Mouse (Mus musculus) liver, adult 2 months (tissue): ENCODE data around the gene Ing4. TPM values are rescaled to one million over a fixed set of nuclear protein-coding genes. Genes with fewer than 3 reads are reported as not detected.
"Not testable (repeated sequence)": the region's sequence is repeated elsewhere in the genome, so short reads cannot be mapped to it uniquely, and the experiment has no call there.

ENCODE experiments used
- DNase-seq: peaks from one replicate; pipeline ENCODE4 v3.0.0-alpha.2; 2011; ENCODE audit warnings: low read depth, low spot score; ENCODE audit errors: extremely low read depth
- H3K27ac ChIP-seq: fragments of 200-500 bp; replicated peaks from 2 replicates; pipeline ENCODE4 v1.5.1; 2012; ENCODE audit warnings: low read depth, mild to moderate bottlenecking, control low read depth, inconsistent platforms, low read length; ENCODE audit not compliant: insufficient read depth
- H3K27me3 ChIP-seq: fragments of 200-500 bp; 2 replicates; pipeline ENCODE4 v1.6.1; 2012; ENCODE audit warnings: mild to moderate bottlenecking, moderate library complexity, low read length, inconsistent platforms; ENCODE audit not compliant: control insufficient read depth, insufficient read depth
- H3K36me3 ChIP-seq: fragments of 200-500 bp; 2 replicates; pipeline ENCODE4 v1.6.1; 2012; ENCODE audit warnings: low read length, inconsistent platforms; ENCODE audit not compliant: control insufficient read depth, insufficient read depth
- H3K4me1 ChIP-seq: fragments of 200-500 bp; 2 replicates; pipeline ENCODE4 v1.6.1; 2011; ENCODE audit warnings: low read length; ENCODE audit not compliant: control insufficient read depth, insufficient read depth
- H3K4me3 ChIP-seq: fragments of 200-500 bp; 2 replicates; pipeline ENCODE4 v1.5.1; 2011; ENCODE audit warnings: low read depth, mild to moderate bottlenecking, control low read depth, low read length, moderate library complexity; ENCODE audit not compliant: insufficient read depth
- H3K79me2 ChIP-seq: fragments of 200-500 bp; 2 replicates; pipeline ENCODE4 v1.6.1; 2012; ENCODE audit warnings: inconsistent platforms, mild to moderate bottlenecking, low read length, moderate library complexity; ENCODE audit not compliant: control insufficient read depth, insufficient read depth
- H3K9ac ChIP-seq: fragments of 200-500 bp; 2 replicates; pipeline ENCODE4 v1.6.1; 2012; ENCODE audit warnings: low read depth, mild to moderate bottlenecking, control low read depth, inconsistent platforms, low read length
- CTCF ChIP-seq: fragments of 200-500 bp; IDR thresholded peaks from 2 replicates; pipeline ENCODE4 v1.5.1; 2011; ENCODE audit warnings: low read depth, low read length, control low read depth
- POLR2A ChIP-seq: fragments of 200-500 bp; IDR thresholded peaks from 2 replicates; pipeline ENCODE4 v1.6.1; 2011; ENCODE audit warnings: low read length, control low read depth; ENCODE audit not compliant: insufficient read depth; ENCODE audit errors: extremely low read depth
- WGBS: fragments of 180-500 bp; shearing (Covaris S2); methylation state at CpG from one replicate; pipeline ENCODE4 v1.1.7; 2018; 5-methylcytosine and 5-hydroxymethylcytosine counted together
- polyA plus RNA-seq: library from polyadenylated mRNA; depleted of rRNA; stranded (reverse); fragments of >200 nt; gene quantifications from 2 replicates; pipeline ENCODE4 v1.2.3, GENCODE M21; 2012
- total RNA-seq: library from RNA; depleted of rRNA; stranded (reverse); fragments of >200 nt; gene quantifications from 2 replicates; pipeline ENCODE4 v1.2.3, GENCODE M21; 2014

Ing4 gene
- total and polyA plus RNA-seq, 2 experiments = 16.3 to 27.0 TPM

DNA sequence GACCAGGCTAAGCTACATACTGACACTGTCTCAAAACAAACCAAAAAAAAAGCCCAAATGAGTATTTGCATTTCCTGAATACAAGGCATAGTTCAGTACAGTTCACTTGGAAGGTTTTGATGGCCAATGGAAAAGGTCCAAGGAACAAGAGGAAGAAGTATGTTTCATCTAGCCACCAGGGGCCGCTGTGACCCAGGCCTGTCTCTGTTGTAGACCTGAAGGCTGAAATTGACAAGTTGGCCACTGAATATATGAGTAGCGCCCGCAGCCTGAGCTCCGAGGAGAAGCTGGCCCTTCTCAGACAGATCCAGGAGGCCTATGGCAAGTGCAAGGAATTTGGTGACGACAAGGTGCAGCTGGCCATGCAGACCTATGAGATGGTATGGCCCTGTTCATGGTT is 7.1 kb downstream of the Ing4 start:
- DNase-seq = peak; percentile 85
- Histone ChIP-seq H3K9ac (no peak overlapping the region), H3K79me2 (no peaks in the 10 kb centered on the region), H3K36me3 (peaks cover 42% of the 10 kb centered on the region), H3K4me3 (no peak overlapping the region), H3K27ac (no peak overlapping the region), H3K4me1 (peaks cover 3% of the 10 kb centered on the region), H3K27me3 (no peaks in the 10 kb centered on the region)
- WGBS = 50% methylated on average over 5 of the region's 5 CpGs
- no peak for TF ChIP-seq POLR2A
- TF ChIP-seq CTCF = peak; percentile 81

DNA sequence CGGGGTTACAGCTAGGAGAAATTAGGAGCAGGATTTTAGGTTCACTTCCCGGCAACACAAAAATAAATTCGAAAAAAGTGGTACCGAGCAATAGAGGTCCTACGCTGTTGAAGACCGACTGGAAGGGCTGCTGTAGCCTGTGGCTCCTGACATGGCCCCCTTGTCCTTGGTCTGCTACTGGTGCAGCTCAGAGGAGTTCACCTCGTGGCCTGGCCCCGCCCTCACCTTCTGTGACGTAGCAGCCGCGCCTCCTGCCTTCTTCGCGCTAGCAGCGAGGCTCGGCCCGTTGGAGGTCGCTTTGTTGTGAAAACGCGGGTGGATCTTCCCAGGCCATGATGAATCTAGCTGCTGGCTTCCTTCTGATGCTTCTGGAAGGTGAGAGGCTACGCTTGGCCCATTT is 10.1 kb downstream of the Ing4 start, which contains the start of gene Acrbp:
Gene Acrbp (plus strand): TSS at position 12 of the 400 bp plus-strand sequence.
- H3K4me3 ChIP-seq = no peak within 1 kb of the TSS
- no peaks in the 10 kb centered on the region for H3K79me2 ChIP-seq
- WGBS = 76% methylated on average over 20 of the region's 20 CpGs
- no peak within 1 kb of the TSS for H3K27ac ChIP-seq
- H3K9ac ChIP-seq = no peak within 1 kb of the TSS
- DNase-seq = no peak
- no peaks in the 10 kb centered on the region for H3K27me3 ChIP-seq
- peaks cover 3% of the 10 kb centered on the region for H3K4me1 ChIP-seq
- peaks cover 49% of the 10 kb centered on the region for H3K36me3 ChIP-seq
- TF ChIP-seq CTCF = no peak
- TF ChIP-seq POLR2A = no peak

DNA sequence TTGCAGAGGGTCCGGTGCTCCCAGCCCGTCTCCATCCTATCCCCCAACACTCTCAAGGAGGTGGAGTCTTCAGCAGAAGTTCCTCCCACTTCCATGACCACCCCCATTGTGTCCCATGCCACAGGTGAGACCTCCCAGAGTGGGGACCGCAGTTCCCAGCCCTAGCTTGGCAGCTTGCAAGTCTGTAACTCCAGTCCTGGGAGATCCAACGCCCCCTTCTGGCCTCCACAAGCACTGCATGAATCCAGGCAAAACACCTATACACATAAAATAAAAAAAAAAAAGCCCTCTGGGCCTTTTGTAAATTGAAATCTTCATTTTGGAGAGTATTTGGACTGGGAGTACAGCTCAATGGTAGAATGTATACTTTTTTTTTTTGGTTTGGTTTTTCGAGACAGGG is 11.7 kb downstream of the Ing4 start:
- peaks cover 39% of the 10 kb centered on the region for H3K36me3 ChIP-seq
- no peak overlapping the region for H3K27ac ChIP-seq
- no peak overlapping the region for H3K9ac ChIP-seq
- H3K27me3 ChIP-seq = no peaks in the 10 kb centered on the region
- 80% methylated on average over 5 of the region's 5 CpGs for WGBS
- H3K4me3 ChIP-seq = no peak overlapping the region
- H3K4me1 ChIP-seq = peaks cover 1% of the 10 kb centered on the region; the same call in 1 of the 2 replicates
- H3K79me2 ChIP-seq = no peaks in the 10 kb centered on the region
- TF ChIP-seq CTCF = peak; percentile 62
- TF ChIP-seq POLR2A = no peak
- DNase-seq = no peak

DNA sequence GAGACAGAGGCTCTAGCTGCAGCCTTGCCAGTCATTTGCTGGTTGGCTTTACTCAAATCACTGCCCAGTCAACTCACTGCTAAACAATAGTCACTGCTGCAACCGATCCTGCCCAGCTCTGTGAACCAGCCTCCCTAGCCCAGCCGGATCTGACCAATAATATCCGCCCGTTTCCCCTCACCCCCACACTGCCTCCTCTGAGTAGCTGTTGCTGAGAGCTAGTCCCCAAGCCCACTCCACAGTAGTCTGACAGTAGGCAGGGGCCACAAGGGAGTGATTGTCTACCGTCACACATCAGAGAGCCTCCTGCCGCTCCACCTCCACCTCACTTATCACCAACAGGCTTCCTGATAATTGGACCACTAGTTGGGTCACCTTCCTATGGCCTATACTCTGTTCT is 21.9 kb downstream of the Ing4 start:
- H3K27ac ChIP-seq = no peak overlapping the region
- H3K4me1 ChIP-seq = no peaks in the 10 kb centered on the region
- DNase-seq = no peak
- 75% methylated on average over 6 of the region's 6 CpGs for WGBS
- no peak overlapping the region for H3K4me3 ChIP-seq
- H3K36me3 ChIP-seq = no peaks in the 10 kb centered on the region
- H3K9ac ChIP-seq = no peak overlapping the region
- no peaks in the 10 kb centered on the region for H3K27me3 ChIP-seq
- H3K79me2 ChIP-seq = no peaks in the 10 kb centered on the region
- no peak for TF ChIP-seq CTCF
- TF ChIP-seq POLR2A = no peak

DNA sequence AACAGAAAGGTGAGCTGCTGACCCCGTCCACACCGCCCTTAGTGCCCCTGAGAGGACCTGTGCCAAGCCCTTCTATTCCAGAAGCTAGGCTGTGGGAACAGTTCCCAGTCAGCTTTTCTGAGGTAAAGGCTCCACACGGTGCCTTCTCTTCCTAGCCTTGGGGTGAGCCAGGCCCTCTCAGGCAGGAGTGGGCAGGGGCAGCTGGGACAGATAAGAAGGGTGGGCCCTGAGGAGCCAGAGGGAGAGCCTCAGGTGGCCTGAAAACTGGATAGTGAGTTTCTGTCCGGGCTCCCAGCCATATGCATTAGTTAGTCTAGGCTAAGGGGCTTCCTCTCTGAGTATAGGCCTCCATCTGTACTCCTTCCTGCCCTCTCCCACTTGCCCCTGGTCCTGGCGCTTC is 23.0 kb downstream of the Ing4 start:
- 81% methylated on average over 5 of the region's 5 CpGs for WGBS
- Histone ChIP-seq H3K4me1 (no peaks in the 10 kb centered on the region), H3K27me3 (no peaks in the 10 kb centered on the region), H3K27ac (no peak overlapping the region), H3K4me3 (no peak overlapping the region), H3K36me3 (no peaks in the 10 kb centered on the region), H3K9ac (no peak overlapping the region), H3K79me2 (no peaks in the 10 kb centered on the region)
- DNase-seq = no peak
- TF ChIP-seq POLR2A (no peak), CTCF (no peak)

DNA sequence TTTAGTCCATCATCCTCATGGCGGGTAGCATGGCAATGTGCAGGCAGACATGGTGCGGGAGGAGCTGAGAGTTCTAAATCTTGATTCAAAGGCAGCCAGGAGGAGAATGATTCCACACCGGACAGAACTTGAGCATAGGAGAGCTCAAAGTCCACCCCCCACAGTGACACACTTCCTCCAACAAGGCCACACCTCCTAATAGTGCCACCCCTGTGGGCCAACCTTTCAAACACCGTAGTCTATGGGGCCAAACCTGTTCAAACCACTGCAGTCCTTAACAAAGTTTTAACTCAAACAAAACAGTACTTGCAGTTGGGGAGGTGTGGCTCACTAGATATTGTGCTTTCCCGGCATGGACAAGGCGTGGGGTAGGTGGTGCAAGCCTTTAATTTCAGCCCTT is 24.3 kb downstream of the Ing4 start:
- Histone ChIP-seq H3K79me2 (no peaks in the 10 kb centered on the region), H3K36me3 (no peaks in the 10 kb centered on the region), H3K27me3 (no peaks in the 10 kb centered on the region; the same call in 1 of the 2 replicates), H3K4me1 (no peaks in the 10 kb centered on the region), H3K9ac (no peak overlapping the region), H3K27ac (no peak overlapping the region), H3K4me3 (no peak overlapping the region)
- TF ChIP-seq CTCF = no peak
- no peak for TF ChIP-seq POLR2A
- 75% methylated on average over 6 of the region's 6 CpGs for WGBS
- peak; percentile 27 for DNase-seq

DNA sequence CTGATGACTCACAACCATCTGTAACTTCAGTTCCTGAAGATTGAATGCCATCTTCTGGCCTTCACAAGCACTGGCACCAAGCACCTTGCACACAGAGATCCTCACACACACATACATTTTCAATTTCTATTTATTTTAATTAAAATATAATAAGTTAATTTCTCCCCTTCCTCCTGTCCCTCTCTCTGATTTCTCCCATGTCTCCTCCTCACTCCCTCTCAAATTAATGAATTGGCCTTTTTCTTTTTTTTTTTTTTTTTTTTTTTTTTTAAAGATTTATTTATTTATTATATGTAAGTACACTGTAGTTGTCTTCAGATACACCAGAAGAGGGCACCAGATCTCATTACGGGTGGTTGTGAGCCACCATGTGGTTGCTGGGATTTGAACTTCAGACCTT is 25.7 kb downstream of the Ing4 start:
- H3K27ac ChIP-seq, DNase-seq, H3K9ac ChIP-seq, H3K79me2 ChIP-seq, H3K4me1 ChIP-seq, H3K36me3 ChIP-seq, H3K4me3 ChIP-seq, H3K27me3 ChIP-seq: not testable (repeated sequence)
- WGBS = no CpG with 5 or more reads among the region's 1 CpGs
